Mouse (Mus musculus) forebrain, postnatal 0 days (tissue): ENCODE data around the gene Ppp2r5b. TPM values are rescaled to one million over a fixed set of nuclear protein-coding genes. Genes with fewer than 3 reads are reported as not detected.

Experiments used
- ATAC-seq: fragments of 200-750 bp; cut with Nextera tagmentation; 2 replicates; pipeline ENCODE4 v1.8.0; 2017; ENCODE audit warnings: mild to moderate bottlenecking, moderate library complexity
- DNase-seq: peaks from one replicate; pipeline ENCODE4 v3.0.0-alpha.2; 2015
- H3K27ac ChIP-seq: fragments of 300-500 bp; sonication (generic); 2 replicates; pipeline ENCODE4 v1.5.1; 2014; ENCODE audit warnings: low read depth, mild to moderate bottlenecking, antibody characterized with exemption, low read length, moderate library complexity, mixed read lengths
- H3K27me3 ChIP-seq: fragments of 300-500 bp; sonication (generic); 2 replicates; pipeline ENCODE4 v1.6.1; 2014; ENCODE audit warnings: mild to moderate bottlenecking, low read length, mixed read lengths; ENCODE audit not compliant: insufficient read depth
- H3K36me3 ChIP-seq: fragments of 300-500 bp; sonication (generic); 2 replicates; pipeline ENCODE4 v1.6.1; 2014; ENCODE audit warnings: mild to moderate bottlenecking, moderate library complexity; ENCODE audit not compliant: insufficient read depth
- H3K4me1 ChIP-seq: fragments of 300-500 bp; sonication (generic); 2 replicates; pipeline ENCODE4 v1.6.1; 2014; ENCODE audit warnings: antibody characterized with exemption; ENCODE audit not compliant: insufficient read depth
- H3K4me2 ChIP-seq: fragments of 300-500 bp; sonication (generic); 2 replicates; pipeline ENCODE4 v1.6.1; 2014; ENCODE audit warnings: low read depth, mild to moderate bottlenecking, moderate library complexity
- H3K4me3 ChIP-seq: fragments of 300-500 bp; sonication (generic); 2 replicates; pipeline ENCODE4 v1.5.1; 2014; ENCODE audit warnings: low read depth, low read length, mixed read lengths
- H3K9ac ChIP-seq: fragments of 300-500 bp; sonication (generic); 2 replicates; pipeline ENCODE4 v1.6.1; 2014; ENCODE audit warnings: mild to moderate bottlenecking
- H3K9me3 ChIP-seq: fragments of 300-500 bp; sonication (generic); 2 replicates; pipeline ENCODE4 v1.6.1; 2016; ENCODE audit warnings: low read length
- CTCF ChIP-seq: sonication (generic); IDR thresholded peaks from 2 replicates; pipeline ENCODE4 v1.5.1; 2016; ENCODE audit warnings: antibody characterized with exemption, control low read depth, low read depth
- WGBS: fragments of 180-500 bp; shearing (Covaris S2); extraction: QIAGEN DNeasy Blood & Tissue Kit; methylation state at CpG from one replicate; pipeline ENCODE4 v1.1.7; 2014; 5-methylcytosine and 5-hydroxymethylcytosine counted together
- polyA plus RNA-seq: library from polyadenylated mRNA; unstranded; fragments of >200 nt; fragmentation: Nextera tagmentation; extraction: Ambion mirVana; gene quantifications from 2 replicates; pipeline ENCODE4 v1.2.1, GENCODE M21; 2015
- total RNA-seq: library from RNA; depleted of rRNA; stranded (reverse); fragments of >200 nt; gene quantifications from 2 replicates; pipeline ENCODE4 v1.2.3, GENCODE M21; 2014

Gene Ppp2r5b
- total and polyA plus RNA-seq, 2 experiments from 2014 or later = 159 to 203 TPM

GRCm38 (mm10) chr19:6236053-6236441, 375 bp upstream of the Ppp2r5b start:
- TF ChIP-seq CTCF = no peak
- peak overlapping the region; percentile 92 for H3K4me2 ChIP-seq
- ATAC-seq (peak; percentile 93), DNase-seq (peak; percentile 92)
- H3K4me3 ChIP-seq = peak overlapping the region; percentile 79
- peak overlapping the region; percentile 69 for H3K9ac ChIP-seq
- peaks cover 26% of the 10 kb centered on the region for H3K36me3 ChIP-seq
- H3K9me3 ChIP-seq = no peaks in the 10 kb centered on the region
- peak overlapping the region; percentile 84 for H3K27ac ChIP-seq
- peaks cover 11% of the 10 kb centered on the region for H3K4me1 ChIP-seq
- H3K27me3 ChIP-seq = no peaks in the 10 kb centered on the region
- WGBS = 2% methylated on average over 9 of the region's 9 CpGs

DNA sequence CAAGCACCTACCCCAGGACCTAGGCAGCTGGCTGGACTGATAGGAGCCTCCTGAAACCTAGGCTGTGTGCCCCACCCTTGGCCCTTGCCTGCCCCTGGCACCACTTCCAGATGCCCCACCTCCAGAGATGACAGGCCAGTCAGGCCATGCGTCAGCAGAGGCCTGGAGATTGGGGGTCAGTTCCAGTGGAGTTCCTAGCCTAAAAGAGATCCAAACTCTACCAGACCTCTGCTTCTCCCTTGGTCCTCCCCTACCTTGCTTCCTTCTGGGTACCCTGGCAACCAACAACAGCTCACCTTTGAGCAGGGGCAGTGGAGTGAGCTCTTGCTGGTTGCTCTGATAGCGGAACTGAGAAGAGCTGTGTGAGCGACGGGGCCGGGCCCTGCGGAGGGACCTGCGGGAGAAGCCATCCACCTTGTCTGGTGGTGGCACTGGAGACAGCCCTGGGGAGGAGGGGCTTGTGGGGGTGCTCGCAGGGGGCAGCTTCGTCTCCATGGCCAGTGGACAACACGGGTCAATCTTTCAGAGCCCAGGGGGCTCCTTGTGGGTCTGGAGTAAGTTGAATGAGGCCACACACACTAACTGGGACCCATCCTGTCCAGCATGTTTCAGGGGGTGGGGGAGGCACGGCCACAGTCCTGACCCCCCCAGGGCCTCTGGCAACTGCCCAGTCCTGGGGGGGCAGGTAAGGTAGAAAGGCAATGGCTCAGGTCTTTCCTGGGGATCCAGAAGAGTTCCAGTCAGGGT, 1.2 kb downstream of the Ppp2r5b start:
- H3K27ac ChIP-seq = no peak overlapping the region
- no peak for TF ChIP-seq CTCF
- peak overlapping the region; percentile 69 for H3K9ac ChIP-seq
- no peaks in the 10 kb centered on the region for H3K9me3 ChIP-seq
- WGBS = 64% methylated on average over 11 of the region's 11 CpGs
- ATAC-seq (no peak), DNase-seq (no peak)
- H3K4me2 ChIP-seq = peak overlapping the region; percentile 92
- peak overlapping the region; percentile 79 for H3K4me3 ChIP-seq
- H3K4me1 ChIP-seq = peaks cover 11% of the 10 kb centered on the region
- H3K36me3 ChIP-seq = peaks cover 41% of the 10 kb centered on the region
- no peaks in the 10 kb centered on the region for H3K27me3 ChIP-seq

GRCm38 (mm10) chr19:6233647-6234046, 2.0 kb downstream of the Ppp2r5b start:
- Histone ChIP-seq H3K27me3 (no peaks in the 10 kb centered on the region), H3K4me3 (no peak overlapping the region), H3K9ac (no peak overlapping the region), H3K9me3 (no peaks in the 10 kb centered on the region), H3K4me1 (peaks cover 11% of the 10 kb centered on the region), H3K4me2 (no peak overlapping the region), H3K27ac (no peak overlapping the region), H3K36me3 (peaks cover 50% of the 10 kb centered on the region)
- 89% methylated on average over 16 of the region's 16 CpGs for WGBS
- ATAC-seq (no peak), DNase-seq (no peak)
- TF ChIP-seq CTCF = no peak

GRCm38 (mm10) chr19:6231036-6231435, 4.6 kb downstream of the Ppp2r5b start:
- TF ChIP-seq CTCF = no peak
- no peak overlapping the region for H3K27ac ChIP-seq
- H3K4me3 ChIP-seq = no peak overlapping the region
- H3K4me1 ChIP-seq = peaks cover 7% of the 10 kb centered on the region; the same call in 1 of the 2 replicates
- no peak overlapping the region for H3K4me2 ChIP-seq
- no peak overlapping the region for H3K9ac ChIP-seq
- H3K27me3 ChIP-seq = no peaks in the 10 kb centered on the region
- peaks cover 70% of the 10 kb centered on the region for H3K36me3 ChIP-seq
- no peaks in the 10 kb centered on the region for H3K9me3 ChIP-seq
- WGBS = 83% methylated on average over 2 of the region's 2 CpGs
- DNase-seq = no peak
- no peak for ATAC-seq

DNA sequence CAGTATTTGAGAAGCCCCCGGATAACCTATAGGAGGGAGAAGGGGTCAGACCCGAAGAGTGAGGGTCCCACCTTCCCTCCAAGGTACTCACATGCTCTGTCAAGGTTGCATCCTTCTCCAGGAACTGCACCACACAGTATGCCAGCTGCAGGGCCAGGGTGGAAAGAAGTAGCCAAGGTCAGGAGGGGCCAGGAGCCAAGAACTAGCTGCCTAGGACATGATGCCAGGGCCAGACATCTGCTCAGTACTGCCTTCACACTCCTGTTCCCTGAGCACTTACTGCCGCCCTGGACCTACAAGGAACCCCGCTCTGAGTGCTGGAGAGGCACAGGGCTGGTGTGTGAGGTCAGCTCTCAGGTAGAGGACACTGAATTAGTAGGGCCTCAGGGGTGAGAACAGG, 5.3 kb downstream of the Ppp2r5b start:
- H3K27ac ChIP-seq = no peak overlapping the region
- no peaks in the 10 kb centered on the region for H3K27me3 ChIP-seq
- 92% methylated on average over 4 of the region's 4 CpGs for WGBS
- H3K4me3 ChIP-seq = no peak overlapping the region
- H3K9ac ChIP-seq = no peak overlapping the region
- peaks cover 70% of the 10 kb centered on the region for H3K36me3 ChIP-seq
- ATAC-seq (no peak), DNase-seq (no peak)
- H3K4me1 ChIP-seq = peaks cover 7% of the 10 kb centered on the region; the same call in 1 of the 2 replicates
- no peaks in the 10 kb centered on the region for H3K9me3 ChIP-seq
- no peak overlapping the region for H3K4me2 ChIP-seq
- no peak for TF ChIP-seq CTCF

- Histone ChIP-seq H3K9me3 (no peaks in the 10 kb centered on the region), H3K27ac (no peak overlapping the region), H3K9ac (no peak overlapping the region), H3K36me3 (peaks cover 62% of the 10 kb centered on the region), H3K4me3 (no peak overlapping the region), H3K27me3 (no peaks in the 10 kb centered on the region), H3K4me2 (no peak overlapping the region), H3K4me1 (no peaks in the 10 kb centered on the region)
- no peak for DNase-seq
- WGBS = 76% methylated on average over 4 of the region's 4 CpGs
- ATAC-seq = no peak
- TF ChIP-seq CTCF = no peak
These were observed 7.8 kb downstream of the Ppp2r5b start for GRCm38 (mm10) chr19:6227864-6228263.

GRCm38 (mm10) chr19:6226763-6227162, 8.9 kb downstream of the Ppp2r5b start:
- H3K27ac ChIP-seq = no peak overlapping the region
- no peak overlapping the region for H3K9ac ChIP-seq
- no peak overlapping the region for H3K4me3 ChIP-seq
- WGBS = 91% methylated on average over 14 of the region's 14 CpGs
- no peaks in the 10 kb centered on the region for H3K9me3 ChIP-seq
- ATAC-seq (no peak; the same call in 1 of the 2 replicates), DNase-seq (no peak)
- H3K36me3 ChIP-seq = peaks cover 51% of the 10 kb centered on the region
- H3K4me2 ChIP-seq = no peak overlapping the region
- no peak for TF ChIP-seq CTCF
- H3K27me3 ChIP-seq = no peaks in the 10 kb centered on the region
- H3K4me1 ChIP-seq = no peaks in the 10 kb centered on the region
